Mouse (Mus musculus) liver, postnatal 0 days (tissue): ENCODE results near the gene Agtpbp1. TPM values are rescaled to one million over a fixed set of nuclear protein-coding genes. Genes with fewer than 3 reads are reported as not detected.
"Not testable (repeated sequence)": the region's sequence is repeated elsewhere in the genome, so short reads cannot be mapped to it uniquely, and the experiment has no call there.

Experiments used
- ATAC-seq: fragments of 200-750 bp; cut with Nextera tagmentation; 2 replicates; pipeline ENCODE4 v1.8.0; 2017; ENCODE audit warnings: mild to moderate bottlenecking, moderate library complexity
- DNase-seq: peaks from one replicate; pipeline ENCODE4 v3.0.0-alpha.2; 2016
- H3K27ac ChIP-seq: fragments of 300-500 bp; sonication (generic); 2 replicates; pipeline ENCODE4 v1.5.1; 2014; ENCODE audit warnings: antibody characterized with exemption, moderate library complexity, mild to moderate bottlenecking, low read depth
- H3K27me3 ChIP-seq: fragments of 300-500 bp; sonication (generic); 2 replicates; pipeline ENCODE4 v1.6.1; 2014; ENCODE audit warnings: low read length, control low read depth, mixed read lengths; ENCODE audit not compliant: insufficient read depth
- H3K36me3 ChIP-seq: fragments of 300-500 bp; sonication (generic); replicated peaks from 2 replicates; pipeline ENCODE4 v1.6.1; 2014; ENCODE audit warnings: mild to moderate bottlenecking, control low read depth, low read length, moderate library complexity, mixed read lengths; ENCODE audit not compliant: insufficient read depth
- H3K4me1 ChIP-seq: fragments of 300-500 bp; sonication (generic); 2 replicates; pipeline ENCODE4 v1.6.1; 2014; ENCODE audit warnings: antibody characterized with exemption, mild to moderate bottlenecking, control low read depth; ENCODE audit not compliant: insufficient read depth
- H3K4me2 ChIP-seq: fragments of 300-500 bp; sonication (generic); 2 replicates; pipeline ENCODE4 v1.6.1; 2014; ENCODE audit warnings: low read depth, mild to moderate bottlenecking, low read length, moderate library complexity, mixed read lengths
- H3K4me3 ChIP-seq: fragments of 300-500 bp; sonication (generic); 2 replicates; pipeline ENCODE4 v1.5.1; 2014; ENCODE audit warnings: low read depth, low read length
- H3K9ac ChIP-seq: fragments of 300-500 bp; sonication (generic); replicated peaks from 2 replicates; pipeline ENCODE4 v1.6.1; 2014; ENCODE audit warnings: mild to moderate bottlenecking, moderate library complexity
- H3K9me3 ChIP-seq: fragments of 300-500 bp; sonication (generic); 2 replicates; pipeline ENCODE4 v1.6.1; 2016; ENCODE audit warnings: mild to moderate bottlenecking, control low read depth, low read length, mixed read lengths
- CTCF ChIP-seq: sonication (generic); IDR thresholded peaks from 2 replicates; pipeline ENCODE4 v1.5.1; 2016; ENCODE audit warnings: antibody characterized with exemption, low read depth
- EP300 ChIP-seq: IDR thresholded peaks from 2 replicates; pipeline ENCODE4 v1.6.1; 2016; ENCODE audit warnings: antibody characterized with exemption, low read depth, mild to moderate bottlenecking
- WGBS: fragments of 180-500 bp; shearing (Covaris S2); extraction: QIAGEN DNeasy Blood & Tissue Kit; methylation state at CpG from one replicate; pipeline ENCODE4 v1.1.7; 2014; ENCODE audit not compliant: insufficient replicate concordance; 5-methylcytosine and 5-hydroxymethylcytosine counted together
- polyA plus RNA-seq: library from polyadenylated mRNA; unstranded; fragments of >200 nt; fragmentation: Nextera tagmentation; extraction: Ambion mirVana; gene quantifications from 2 replicates; pipeline ENCODE4 v1.2.1, GENCODE M21; 2015

Gene Agtpbp1
- polyA plus RNA-seq, 1 experiment from 2014 or later = 6.4 TPM

DNA sequence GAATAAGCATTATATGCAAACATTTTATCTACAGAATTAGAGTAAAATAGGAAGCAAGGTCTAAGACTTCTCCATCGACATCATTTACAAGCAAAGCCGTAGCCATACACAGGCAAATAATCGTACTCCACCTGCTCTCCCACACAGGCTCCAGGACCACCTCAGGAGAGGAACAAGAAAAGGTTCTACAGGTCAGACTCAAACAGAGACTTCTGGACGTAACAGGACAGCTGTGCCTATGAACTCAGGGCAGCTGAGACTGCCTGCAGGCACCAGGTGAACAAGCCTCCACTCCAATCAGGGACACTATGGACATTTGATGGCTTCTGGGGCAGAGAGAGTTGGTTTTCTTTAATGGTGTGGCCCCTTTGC is 103.6 kb downstream of the Agtpbp1 start:
- H3K4me1 ChIP-seq = peaks cover 3% of the 10 kb centered on the region; the same call in 1 of the 2 replicates
- no peaks in the 10 kb centered on the region for H3K9me3 ChIP-seq
- no peak overlapping the region for H3K9ac ChIP-seq
- no peaks in the 10 kb centered on the region; the same call in 1 of the 2 replicates for H3K36me3 ChIP-seq
- TF ChIP-seq CTCF (no peak), EP300 (no peak)
- DNase-seq = no peak
- 81% methylated on average over 4 of the region's 4 CpGs for WGBS
- no peak overlapping the region for H3K4me3 ChIP-seq
- peak overlapping the region; percentile 70 for H3K27ac ChIP-seq
- H3K27me3 ChIP-seq = no peaks in the 10 kb centered on the region
- H3K4me2 ChIP-seq = no peak overlapping the region
- no peak for ATAC-seq

GRCm38 (mm10) chr13:59480599-59481483 is 104.2 kb downstream of the Agtpbp1 start:
- no peaks in the 10 kb centered on the region for H3K27me3 ChIP-seq
- H3K9me3 ChIP-seq = no peaks in the 10 kb centered on the region
- H3K4me2 ChIP-seq = no peak overlapping the region
- no peak overlapping the region for H3K9ac ChIP-seq
- H3K27ac ChIP-seq = peak overlapping the region; percentile 70
- peak; percentile 79 for ATAC-seq
- peaks cover 3% of the 10 kb centered on the region; the same call in 1 of the 2 replicates for H3K4me1 ChIP-seq
- 67% methylated on average over 13 of the region's 13 CpGs for WGBS
- H3K36me3 ChIP-seq = no peaks in the 10 kb centered on the region; the same call in 1 of the 2 replicates
- H3K4me3 ChIP-seq = no peak overlapping the region
- TF ChIP-seq CTCF (no peak), EP300 (0 out of 2 replicates have a peak, but pooled peaks have one; percentile 26)
- DNase-seq = peak; percentile 32

DNA sequence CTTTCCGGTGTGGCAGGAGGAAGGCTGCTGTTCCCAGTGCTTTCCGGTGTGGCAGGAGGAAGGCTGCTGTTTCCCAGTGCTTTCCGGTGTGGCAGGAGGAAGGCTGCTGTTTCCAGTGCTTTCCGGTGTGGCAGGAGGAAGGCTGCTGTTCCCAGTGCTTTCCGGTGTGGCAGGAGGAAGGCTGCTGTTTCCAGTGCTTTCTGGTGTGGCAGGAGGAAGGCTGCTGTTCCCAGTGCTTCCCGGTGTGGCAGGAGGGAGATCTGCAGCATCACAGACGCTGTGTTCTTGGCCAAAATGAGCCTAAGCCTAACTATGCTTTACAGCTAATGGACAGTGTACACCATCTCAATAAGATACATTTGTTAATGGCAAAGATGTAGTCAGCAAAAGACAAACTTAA is 107.1 kb downstream of the Agtpbp1 start:
- H3K27me3 ChIP-seq, H3K9ac ChIP-seq, H3K27ac ChIP-seq, ATAC-seq, H3K4me3 ChIP-seq, H3K9me3 ChIP-seq, H3K4me1 ChIP-seq, H3K4me2 ChIP-seq, DNase-seq: not testable (repeated sequence)
- 81% methylated on average over 7 of the region's 7 CpGs for WGBS
- H3K36me3 ChIP-seq = peaks cover 17% of the 10 kb centered on the region; the same call in 1 of the 2 replicates

- no peak overlapping the region for H3K4me3 ChIP-seq
- no peak overlapping the region for H3K27ac ChIP-seq
- H3K4me1 ChIP-seq = peaks cover 3% of the 10 kb centered on the region; the same call in 1 of the 2 replicates
- H3K36me3 ChIP-seq = peaks cover 17% of the 10 kb centered on the region; the same call in 1 of the 2 replicates
- no peak overlapping the region for H3K4me2 ChIP-seq
- no peak for TF ChIP-seq EP300
- no peak for TF ChIP-seq CTCF
- no peak for ATAC-seq
- no peak for DNase-seq
- H3K27me3 ChIP-seq = no peaks in the 10 kb centered on the region
- 89% methylated on average over 14 of the region's 14 CpGs for WGBS
- H3K9ac ChIP-seq = no peak overlapping the region
- H3K9me3 ChIP-seq = no peaks in the 10 kb centered on the region
Observed at GRCm38 (mm10) chr13:59477451-59477850, 107.6 kb downstream of the Agtpbp1 start.

- H3K9me3 ChIP-seq = no peaks in the 10 kb centered on the region
- peaks cover 20% of the 10 kb centered on the region; the same call in 1 of the 2 replicates for H3K36me3 ChIP-seq
- WGBS = 73% methylated on average over 8 of the region's 8 CpGs
- H3K9ac ChIP-seq = no peak overlapping the region
- no peak overlapping the region for H3K4me3 ChIP-seq
- no peaks in the 10 kb centered on the region for H3K4me1 ChIP-seq
- no peaks in the 10 kb centered on the region for H3K27me3 ChIP-seq
- TF ChIP-seq CTCF (no peak), EP300 (no peak)
- no peak overlapping the region for H3K27ac ChIP-seq
- no peak for ATAC-seq
- no peak overlapping the region for H3K4me2 ChIP-seq
- no peak for DNase-seq
Observed at GRCm38 (mm10) chr13:59474973-59475372, 110.1 kb downstream of the Agtpbp1 start.

DNA sequence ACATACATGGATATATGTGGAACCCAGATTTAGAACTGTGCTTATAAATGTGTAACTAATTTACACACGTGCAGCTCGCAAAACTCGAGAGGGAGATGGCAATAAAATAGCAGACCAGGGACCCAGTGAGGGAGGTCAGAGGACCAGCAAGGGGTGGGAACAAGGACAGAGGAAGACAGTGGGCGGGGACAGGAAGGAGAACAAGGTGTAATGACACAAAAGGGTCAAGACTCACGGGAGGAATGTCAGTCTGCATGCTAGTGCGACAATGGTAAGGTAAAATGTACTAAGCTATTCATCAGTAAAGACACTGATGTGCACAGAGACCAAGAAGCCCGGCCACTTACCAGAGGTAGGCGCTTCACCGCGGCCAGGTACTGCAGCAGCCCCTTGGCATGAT is 111.7 kb downstream of the Agtpbp1 start:
- ATAC-seq = no peak
- H3K36me3 ChIP-seq = peaks cover 20% of the 10 kb centered on the region; the same call in 1 of the 2 replicates

More for the DNA sequence above, 111.7 kb downstream of the Agtpbp1 start:
- no peaks in the 10 kb centered on the region for H3K27me3 ChIP-seq
- 75% methylated on average over 10 of the region's 10 CpGs for WGBS
- no peaks in the 10 kb centered on the region for H3K4me1 ChIP-seq
- H3K9ac ChIP-seq = no peak overlapping the region
- no peak overlapping the region for H3K4me3 ChIP-seq
- H3K4me2 ChIP-seq = no peak overlapping the region
- TF ChIP-seq EP300 (no peak), CTCF (no peak)
- DNase-seq = no peak
- H3K9me3 ChIP-seq = no peaks in the 10 kb centered on the region
- no peak overlapping the region for H3K27ac ChIP-seq
